ENCODE assay signal across 8 mouse cellular contexts in genomic region chr7:112128810-112129209, GRCm38 (mm10). TPM values are rescaled to one million over a fixed set of nuclear protein-coding genes. Genes with fewer than 3 reads are reported as not detected.
DNase-seq lines count a peak whose midpoint lies in the region; ATAC-seq and TF ChIP-seq lines count a peak whose summit lies in the region.

No protein-coding gene starts in this region.

- no peaks in the 10 kb centered on the region for H3K9me3 ChIP-seq in heart, embryonic 12.5 days (replicated peaks)
- H3K9me3 ChIP-seq in limb, embryonic 14.5 days (ENCODE audit: control insufficient read depth, low read length) = no peaks in the 10 kb centered on the region

- ATAC-seq in heart, embryonic 12.5 days (ENCODE audit: insufficient number of reproducible peaks, low FRiP score) = peak; percentile 23; the same call in 1 of the 2 replicates
- ATAC-seq in limb, embryonic 14.5 days (ENCODE audit: low FRiP score, low read depth) = no peak

- no peak overlapping the region for H3K9ac ChIP-seq in heart, embryonic 12.5 days
- no peak overlapping the region for H3K9ac ChIP-seq in limb, embryonic 14.5 days (ENCODE audit: low read depth, low read length, severe bottlenecking)

- 48% methylated on average over 4 of the region's 4 CpGs for WGBS in heart, embryonic 12.5 days
- WGBS in limb, embryonic 14.5 days = 35% methylated on average over 4 of the region's 4 CpGs

- H3K4me3 ChIP-seq in heart, embryonic 12.5 days = no peak overlapping the region
- no peak overlapping the region for H3K4me3 ChIP-seq in limb, embryonic 14.5 days (replicated peaks; ENCODE audit: low read length)

- H3K4me1 ChIP-seq in heart, embryonic 12.5 days (replicated peaks) = peaks cover 62% of the 10 kb centered on the region
- H3K4me1 ChIP-seq in limb, embryonic 14.5 days (ENCODE audit: control insufficient read depth, insufficient read depth, low read length) = peaks cover 18% of the 10 kb centered on the region

- DNase-seq in heart, adult 8-10 months (ENCODE audit: low spot score) = no peak
- peak; percentile 63 for DNase-seq in cerebellum, adult 9-10 months
- DNase-seq in heart, postnatal 14 days = peak; percentile 31 to 49
- DNase-seq in limb, embryonic 14.5 days (ENCODE audit: low spot score) = peak; percentile 60
- no peak for DNase-seq in embryo, embryonic 9.5 days (ENCODE audit: extremely low spot score)
- no peak for DNase-seq in thymus, postnatal 14 days
- DNase-seq in embryo, embryonic 10.5 days (ENCODE audit: low spot score) = no peak

- intact Hi-C loops in heart, postnatal 14 days (cut with DNase I) = no loop called here

- H3K4me2 ChIP-seq in heart, embryonic 12.5 days = no peak overlapping the region
- no peak overlapping the region for H3K4me2 ChIP-seq in limb, embryonic 14.5 days (replicated peaks; ENCODE audit: low read depth, low read length, severe bottlenecking)

- peak overlapping the region; percentile 62 for H3K27ac ChIP-seq in heart, embryonic 12.5 days (ENCODE audit: poor library complexity, severe bottlenecking)
- peak overlapping the region; percentile 55; the same call in 1 of the 2 replicates for H3K27ac ChIP-seq in limb, embryonic 14.5 days (replicated peaks; ENCODE audit: low read depth, low read length)

- no peaks in the 10 kb centered on the region for H3K36me3 ChIP-seq in heart, embryonic 12.5 days
- H3K36me3 ChIP-seq in limb, embryonic 14.5 days (ENCODE audit: control insufficient read depth, insufficient read depth, low read length) = no peaks in the 10 kb centered on the region

- TF ChIP-seq POLR2A in limb, embryonic 14.5 days (IDR thresholded peaks at IDR 0.05; ENCODE audit: borderline replicate concordance, extremely low read depth, insufficient read depth, insufficient read length) = no peak

- no peaks in the 10 kb centered on the region for H3K27me3 ChIP-seq in heart, embryonic 12.5 days (replicated peaks)
- no peaks in the 10 kb centered on the region for H3K27me3 ChIP-seq in limb, embryonic 14.5 days (ENCODE audit: control insufficient read depth, insufficient read depth, low read length)

RNA-seq across cellular contexts. Expression of gene Dkk3, which starts 30.0 kb away (rescaled TPM):
- polyA plus RNA-seq in heart, embryonic 12.5 days (2016; fragmentation: Nextera tagmentation; extraction: Ambion mirVana) = 91.4 and 96.7 TPM in 2 replicates
- 10 to 100 TPM; 34.3 to 54.4 (median 46.8) TPM for total RNA-seq in heart, adult 8-10 months (2022)
- 10 to 100 TPM; 21.3 to 48.5 TPM for total RNA-seq in heart, postnatal 14 days (2021)
- 37.9 and 39.9 TPM in 2 replicates for polyA plus RNA-seq in limb, embryonic 14.5 days (2012; rRNA removed)
- 62.6 and 66.8 TPM in 2 replicates for polyA plus RNA-seq in limb, embryonic 14.5 days (2014; fragmentation: Nextera tagmentation; extraction: Ambion mirVana)

Comparison
In these comparisons a context has a peak if more than half of its experiments do, and no peak if none do; other contexts are left out.
1. DNase-seq: peak in cerebellum, adult 9-10 months (single experiment), heart, postnatal 14 days (2 of 2) and limb, embryonic 14.5 days (single experiment); none in heart, adult 8-10 months (single experiment), embryo, embryonic 9.5 days (single experiment), thymus, postnatal 14 days (single experiment) and embryo, embryonic 10.5 days (single experiment).